Mouse (Mus musculus) thymus, postnatal 36 days (tissue): ENCODE measurements around the gene Ckap2.
A peak's percentile ranks its signal among the peaks of the same experiment; 100 is the strongest.

ENCODE experiments used
- DNase-seq, 2 experiments: peaks; one replicate each; pipeline ENCODE4 v3.0.0; 2022; ENCODE audit warnings: mixed read lengths in 2 of 2

Ckap2 gene

GRCm38 (mm10) chr8:22185431-22186397 lies at the start of gene Ckap2:
TSS of gene Ckap2 (minus strand) at chr8:22185819.
- peak; percentile 87 to 89 for DNase-seq

DNA sequence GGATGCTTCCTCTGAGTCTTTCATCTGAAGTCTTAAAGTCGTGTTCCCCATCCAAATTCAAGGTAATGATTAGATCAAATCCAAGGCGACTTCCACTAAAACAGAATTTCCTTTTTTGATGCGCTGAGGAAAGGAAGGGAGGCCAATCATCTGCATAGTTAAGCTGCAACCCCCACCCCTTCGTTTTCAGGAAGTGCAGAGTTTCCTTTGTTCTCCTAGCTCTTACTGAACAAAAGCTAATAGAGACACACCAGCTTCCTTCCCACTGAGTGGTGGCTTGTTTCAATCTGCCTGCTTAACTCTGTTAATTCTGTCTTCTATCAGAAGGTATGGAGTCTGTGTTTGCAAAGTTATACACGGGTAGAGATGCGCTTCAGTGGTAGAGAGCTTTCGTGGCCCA lies 43.0 kb upstream of the Ckap2 start:
- DNase-seq: peak; percentile 11 to 13

GRCm38 (mm10) chr8:22227061-22227877 lies 41.6 kb upstream of the Ckap2 start, which contains the start of gene Thsd1:
TSS of gene Thsd1 (plus strand) at chr8:22227313.
- DNase-seq: peak; percentile 38 to 48

DNA sequence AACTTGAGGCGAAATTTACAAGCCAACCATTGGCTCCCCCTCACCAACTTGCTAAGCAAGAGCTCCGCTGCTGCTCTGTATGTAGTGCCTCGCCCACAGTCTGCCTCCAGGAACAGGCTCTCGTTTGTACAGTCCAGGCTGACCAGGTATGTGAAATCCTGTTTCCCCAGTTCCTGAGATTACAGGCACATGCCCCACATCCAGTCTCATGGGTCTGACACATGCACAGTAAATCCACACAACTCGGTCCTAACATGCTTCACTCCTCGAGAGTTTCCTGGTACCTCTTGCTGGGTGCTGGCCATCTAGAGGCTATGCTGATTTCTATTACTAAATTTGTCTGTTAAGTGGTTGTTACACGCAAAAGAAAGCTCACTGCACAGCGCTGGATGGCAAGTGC lies 40.7 kb upstream of the Ckap2 start:
- no peak for DNase-seq

GRCm38 (mm10) chr8:22214826-22215225 lies 29.2 kb upstream of the Ckap2 start:
- no peak for DNase-seq

DNA sequence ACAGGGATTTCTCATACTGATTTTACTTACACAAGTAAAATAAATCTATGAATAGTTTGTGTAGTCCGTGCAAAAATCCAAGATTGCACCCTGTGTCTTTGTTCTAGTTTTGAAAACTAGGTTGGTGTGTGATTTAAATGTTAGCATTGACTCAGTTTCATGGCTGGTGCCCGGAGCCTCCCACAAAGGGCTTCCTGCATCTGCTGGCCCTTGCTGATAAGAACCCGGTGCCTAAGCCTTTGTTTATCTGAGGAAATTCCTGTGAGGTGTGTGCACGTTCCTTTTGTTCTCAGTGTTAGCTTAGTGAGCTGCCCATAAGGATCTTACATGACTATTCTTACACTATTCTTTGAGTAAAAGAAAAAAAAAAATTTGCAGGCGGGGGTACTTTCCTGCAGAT lies 23.4 kb upstream of the Ckap2 start:
- no peak for DNase-seq

DNA sequence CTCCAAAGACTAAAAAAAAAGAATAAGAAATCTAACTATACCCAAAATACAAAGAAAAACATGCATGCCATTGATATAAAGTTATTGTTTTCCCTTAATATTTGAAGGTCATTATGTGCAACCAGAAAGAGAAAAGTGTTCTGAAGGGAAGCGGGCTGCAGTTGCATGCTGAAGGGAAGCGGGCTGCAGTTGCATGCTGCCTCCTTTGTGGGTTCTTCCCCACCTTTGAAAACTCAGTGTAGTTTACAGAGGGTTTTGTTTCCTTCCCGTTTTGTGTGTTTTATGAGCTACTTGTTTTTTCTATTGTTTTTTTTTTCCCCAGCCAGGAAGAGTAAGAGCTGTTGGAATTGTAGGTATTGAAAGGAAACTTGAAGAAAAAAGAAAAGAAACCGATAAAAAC lies 21.9 kb upstream of the Ckap2 start:
- no peak for DNase-seq

GRCm38 (mm10) chr8:22199481-22199880 lies 13.9 kb upstream of the Ckap2 start:
- no peak for DNase-seq

- no peak for DNase-seq
These were observed 12.3 kb upstream of the Ckap2 start for GRCm38 (mm10) chr8:22197914-22198313.

DNA sequence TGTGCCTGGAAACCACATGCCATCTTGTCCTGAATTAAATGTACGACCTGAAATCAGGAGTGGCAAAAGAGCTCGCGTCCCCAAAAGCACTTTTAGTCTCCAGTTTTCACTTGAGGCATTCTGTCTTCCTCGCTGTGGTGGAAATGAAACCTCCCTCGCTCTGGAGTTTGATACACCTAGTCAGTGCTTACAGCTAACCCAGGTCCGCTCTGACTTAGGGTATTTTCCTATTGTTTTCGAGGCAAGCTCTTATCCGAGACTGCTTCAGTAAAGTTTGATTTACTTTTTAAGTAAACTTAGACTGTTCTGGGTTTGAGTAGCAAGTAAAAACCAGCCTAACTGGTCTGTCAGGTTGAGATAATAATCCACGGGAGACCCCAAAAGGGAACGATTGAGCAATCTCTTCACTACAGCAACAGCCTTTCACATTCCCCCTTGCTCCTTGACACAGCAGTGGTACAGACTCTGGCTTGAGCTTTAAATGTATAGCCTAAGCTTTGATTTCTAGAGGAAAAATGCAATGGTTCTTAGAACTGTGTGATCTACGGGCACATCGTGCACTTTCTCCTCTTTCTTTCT lies 7.9 kb upstream of the Ckap2 start:
- DNase-seq: peak in 1 of 2 experiments; percentile 26

DNA sequence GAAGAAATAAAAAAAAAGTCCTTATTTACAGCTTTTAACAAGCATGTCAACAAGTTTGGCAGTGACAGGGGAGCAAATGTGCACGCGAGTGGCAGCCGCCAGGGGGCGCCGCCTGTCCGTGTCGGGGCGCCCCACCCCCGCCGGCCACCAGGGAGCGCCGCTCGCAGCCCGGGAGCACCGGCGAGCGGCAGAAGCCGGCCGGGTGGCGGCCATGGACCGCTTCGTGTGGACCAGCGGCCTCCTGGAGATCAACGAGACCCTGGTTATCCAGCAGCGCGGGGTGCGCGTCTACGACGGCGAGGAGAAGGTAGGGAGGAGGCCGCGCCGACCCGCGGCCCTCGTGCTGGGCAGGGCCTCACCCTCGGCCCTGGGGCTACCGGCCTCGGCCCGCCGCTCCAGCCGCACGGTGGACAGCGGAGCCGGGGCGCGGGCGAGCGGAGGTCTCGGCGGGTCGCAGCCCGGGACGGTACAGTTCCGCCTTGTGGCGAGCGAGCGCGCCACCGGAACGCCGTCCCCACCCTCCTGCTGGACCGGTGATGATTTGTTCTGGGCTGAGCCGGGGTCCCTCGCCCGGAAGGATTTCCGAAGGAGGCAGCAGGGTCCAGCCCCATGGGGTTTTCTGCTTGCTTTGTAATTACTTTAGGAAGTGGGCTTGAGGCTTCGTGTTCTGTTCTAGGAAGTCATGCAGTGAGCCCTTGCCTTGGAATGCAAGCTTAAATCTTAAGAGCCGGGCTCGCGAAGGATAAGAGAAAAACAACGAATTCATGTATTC lies 7.2 kb upstream of the Ckap2 start, which contains the start of gene Vps36:
Gene Vps36 (plus strand): TSS at position 150 of the 772 bp plus-strand sequence.
- peak; percentile 83 to 87 for DNase-seq

DNA sequence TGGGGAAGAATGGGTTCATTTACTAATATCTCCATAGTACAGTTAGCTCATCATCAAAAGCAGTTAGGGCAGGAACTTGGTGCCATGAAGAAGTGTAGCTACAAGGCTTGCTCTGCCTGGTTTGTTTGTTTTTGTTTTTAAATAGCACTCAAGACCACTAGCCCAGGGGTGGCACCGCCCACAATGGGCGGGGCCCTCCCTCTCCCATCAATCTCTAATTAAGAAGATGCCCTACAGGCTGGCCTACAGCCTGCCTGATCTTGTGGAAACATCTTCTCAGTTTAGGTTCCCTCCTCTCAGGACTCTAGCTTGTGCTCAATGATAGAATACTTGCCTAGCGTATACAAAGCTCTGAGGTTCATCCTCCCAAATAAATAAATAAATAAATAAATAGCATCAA lies 735 bp downstream of the Ckap2 start:
- DNase-seq: peak in 1 of 2 experiments; percentile 24

DNA sequence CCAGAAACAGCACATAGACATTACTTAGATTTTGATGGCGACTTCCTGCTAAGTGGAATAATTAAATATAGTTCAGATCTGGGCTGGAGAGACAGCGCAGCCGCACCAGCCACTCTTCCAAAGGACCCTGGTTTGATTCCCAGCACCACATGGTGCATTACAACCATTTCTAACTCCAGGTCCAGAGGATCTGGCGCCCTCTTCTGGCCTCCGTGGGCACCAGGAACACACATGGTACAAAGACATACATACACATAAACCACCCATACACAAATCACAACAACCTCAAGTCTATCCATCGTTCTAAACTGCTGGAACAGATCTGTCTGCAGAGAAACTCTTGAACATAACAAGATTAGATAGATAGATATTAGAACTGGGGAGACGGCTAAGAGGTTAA lies 9.7 kb downstream of the Ckap2 start:
- DNase-seq: no peak

DNA sequence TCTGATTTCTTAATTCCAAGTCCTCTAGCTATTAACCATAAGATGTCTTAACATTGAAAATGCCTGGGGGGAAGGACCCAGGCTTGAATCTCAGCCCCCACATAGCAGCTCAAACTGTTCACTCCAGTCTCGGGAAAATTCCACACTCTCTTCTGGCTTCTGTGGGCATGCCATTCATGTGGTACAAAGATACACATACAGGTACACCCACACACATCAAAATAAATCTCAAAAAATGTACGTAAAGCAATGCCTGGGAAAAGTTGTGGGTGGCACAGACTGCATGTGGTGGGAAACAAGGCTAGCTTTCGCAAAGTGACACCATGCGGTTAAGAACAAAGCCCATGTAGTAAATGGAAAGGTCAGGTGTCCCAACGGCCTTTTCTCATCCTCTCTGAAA lies 16.5 kb downstream of the Ckap2 start:
- no peak for DNase-seq

DNA sequence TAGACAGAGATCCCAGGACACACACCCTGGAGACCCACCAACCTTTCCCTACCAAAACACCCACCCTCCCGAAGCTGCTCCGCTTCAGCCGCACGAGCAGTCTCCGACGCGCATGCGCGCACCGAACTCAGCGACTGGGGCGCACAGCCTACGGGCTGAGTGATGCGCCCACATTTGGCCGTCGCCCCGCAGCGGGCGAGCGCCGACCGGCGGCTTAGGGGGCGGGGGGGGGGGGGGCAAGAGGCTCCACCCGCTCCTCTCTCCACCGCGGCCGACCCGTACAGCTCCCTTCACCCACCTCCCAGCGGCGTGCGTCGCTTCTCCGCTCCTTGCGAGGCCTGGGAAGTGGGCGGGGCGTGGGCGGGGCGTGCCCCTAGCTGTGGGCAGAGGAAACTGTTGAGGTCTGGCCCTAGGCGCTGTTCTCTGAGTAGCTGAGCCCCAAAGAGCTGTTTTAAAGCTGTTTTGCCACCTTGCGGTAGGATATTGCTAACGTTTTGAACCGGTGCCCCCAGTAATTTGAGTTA lies 19.5 kb downstream of the Ckap2 start, which contains the start of gene Nek3:
Gene Nek3 (minus strand): TSS at position 356 of the 524 bp plus-strand sequence.
- peak; percentile 82 to 88 for DNase-seq

GRCm38 (mm10) chr8:22165251-22166079 lies 20.2 kb downstream of the Ckap2 start:
- no peak for DNase-seq

DNA sequence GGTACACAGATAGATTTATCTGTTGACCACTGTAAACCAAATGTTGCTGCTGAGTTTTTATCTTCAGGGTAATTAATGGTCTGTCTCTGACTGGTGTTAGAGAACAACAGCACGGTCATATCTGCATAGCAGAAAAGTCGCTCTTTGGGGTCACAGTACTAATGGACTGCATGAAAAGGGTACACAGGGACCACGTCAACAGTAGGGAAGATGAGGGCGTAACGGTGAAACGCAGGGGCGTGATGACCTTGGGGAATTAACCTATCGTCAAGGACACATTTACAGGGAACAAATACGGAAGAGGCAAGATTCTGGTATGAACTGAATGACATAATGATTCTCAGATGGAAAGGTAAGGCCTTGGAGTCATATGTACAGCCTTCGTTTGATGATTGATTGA lies 21.2 kb downstream of the Ckap2 start:
- DNase-seq: no peak

- no peak for DNase-seq
These were observed 23.4 kb downstream of the Ckap2 start for GRCm38 (mm10) chr8:22162206-22162605.

DNA sequence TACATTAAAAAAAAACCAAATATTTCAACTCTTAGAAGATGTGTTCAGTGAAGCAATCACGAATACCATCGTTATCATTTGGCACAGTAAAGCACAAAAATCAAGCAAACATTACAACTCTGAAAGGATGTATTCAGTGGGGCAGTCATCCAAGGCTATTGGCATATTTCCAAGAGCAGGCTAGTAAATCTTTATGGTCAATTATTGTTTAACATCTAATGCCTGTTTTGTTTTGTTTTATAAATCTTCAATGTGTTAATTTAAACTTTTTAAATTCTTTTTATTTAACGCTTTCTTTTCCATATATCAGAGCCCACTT lies 35.3 kb downstream of the Ckap2 start:
- DNase-seq: no peak

- no peak for DNase-seq
These were observed 35.8 kb downstream of the Ckap2 start for GRCm38 (mm10) chr8:22149643-22150344.

- no peak for DNase-seq
These were observed 37.3 kb downstream of the Ckap2 start for GRCm38 (mm10) chr8:22148367-22148740.
